Mouse (Mus musculus): Measurements from ENCODE around the gene Kpna2.
"Not testable (repeated sequence)": the region's sequence is repeated elsewhere in the genome, so short reads cannot be mapped to it uniquely, and the experiment has no call there.

- TF ChIP-seq CTCF (IDR thresholded peaks at IDR 0.05; ENCODE audit: control insufficient read depth, insufficient read depth, insufficient read length); MYOD1 (IDR thresholded peaks at IDR 0.05; ENCODE audit: control insufficient read depth, insufficient read length, low read depth); MAX (IDR thresholded peaks at IDR 0.05); CEBPB (IDR thresholded peaks at IDR 0.05; ENCODE audit: low read depth); MYOG (IDR thresholded peaks at IDR 0.05; ENCODE audit: control insufficient read depth, extremely low read depth, insufficient read length): not testable (repeated sequence)
Measured at GRCm38 (mm10) chr11:107015535-107016187, 16.3 kb upstream of the Kpna2 start.

Data from C2C12 (cell line).